Mouse (Mus musculus) lung, embryonic 15.5 days (tissue): ENCODE measurements at regions not wholly inside any gene's neighbourhood (a gene's known extent, or its start where the extent isn't known, plus 50 kb on each side); places are given as distances from the start of the nearest gene placed in this dataset.
"Not testable (repeated sequence)": the region's sequence is repeated elsewhere in the genome, so short reads cannot be mapped to it uniquely, and the experiment has no call there.

Experiments
- ATAC-seq: fragments of 200-750 bp; cut with Nextera tagmentation; 2 replicates; pipeline ENCODE4 v1.8.0; 2017; ENCODE audit warnings: moderate number of reproducible peaks, borderline replicate concordance; ENCODE audit not compliant: low FRiP score, low TSS enrichment; ENCODE audit errors: extremely low read depth
- H3K27ac ChIP-seq: fragments of 300-500 bp; sonication (generic); 2 replicates; pipeline ENCODE4 v1.5.1; 2015; ENCODE audit warnings: moderate library complexity, mild to moderate bottlenecking, inconsistent platforms
- H3K27me3 ChIP-seq: fragments of 300-500 bp; sonication (generic); 2 replicates; pipeline ENCODE4 v1.6.1; 2015; ENCODE audit warnings: inconsistent platforms
- H3K36me3 ChIP-seq: fragments of 300-500 bp; sonication (generic); 2 replicates; pipeline ENCODE4 v1.6.1; 2015; ENCODE audit warnings: inconsistent platforms
- H3K4me1 ChIP-seq: fragments of 300-500 bp; sonication (generic); 2 replicates; pipeline ENCODE4 v1.6.1; 2015; ENCODE audit warnings: inconsistent platforms
- H3K4me2 ChIP-seq: fragments of 300-500 bp; sonication (generic); 2 replicates; pipeline ENCODE4 v1.6.1; 2015; ENCODE audit warnings: inconsistent platforms, mild to moderate bottlenecking, moderate library complexity
- H3K4me3 ChIP-seq: fragments of 300-500 bp; sonication (generic); 2 replicates; pipeline ENCODE4 v1.5.1; 2015; ENCODE audit warnings: mild to moderate bottlenecking, inconsistent platforms
- H3K9ac ChIP-seq: fragments of 300-500 bp; sonication (generic); 2 replicates; pipeline ENCODE4 v1.6.1; 2015; ENCODE audit warnings: inconsistent platforms
- H3K9me3 ChIP-seq: fragments of 300-500 bp; sonication (generic); 2 replicates; pipeline ENCODE4 v1.6.1; 2016; ENCODE audit warnings: inconsistent platforms
- WGBS: fragments of 180-500 bp; shearing (Covaris S2); methylation state at CpG from one replicate; pipeline ENCODE4 v1.1.7; 2015; 5-methylcytosine and 5-hydroxymethylcytosine counted together

DNA sequence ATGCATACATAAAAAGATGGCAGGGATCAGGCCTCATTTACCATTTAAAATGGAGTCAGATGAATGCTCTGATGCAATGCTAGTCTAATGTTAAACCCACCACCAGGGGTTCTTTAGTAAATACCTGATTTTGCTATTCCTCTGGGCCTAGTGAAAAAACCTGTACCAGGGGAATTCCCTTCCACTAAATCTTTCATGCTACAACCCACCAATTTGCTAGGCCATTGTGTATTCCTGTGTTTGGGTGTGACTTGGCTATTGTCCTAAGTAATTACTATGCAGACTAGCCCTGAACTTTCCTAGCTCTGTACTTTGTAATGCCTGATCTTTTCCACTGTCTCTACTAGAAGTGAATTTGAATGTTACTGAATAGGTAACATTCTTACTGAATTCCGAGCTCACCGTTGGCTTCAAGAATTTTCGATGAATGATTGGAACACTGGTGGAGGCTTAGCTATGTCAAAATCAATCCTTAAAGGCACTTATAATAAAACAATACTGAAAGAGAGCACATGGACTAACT lies 99.7 kb upstream of the Sec61g start:
- not testable (repeated sequence) for H3K27me3 ChIP-seq, H3K4me1 ChIP-seq, H3K27ac ChIP-seq, H3K36me3 ChIP-seq, ATAC-seq, H3K4me2 ChIP-seq, H3K4me3 ChIP-seq, H3K9ac ChIP-seq, H3K9me3 ChIP-seq
- WGBS, result 86% methylated on average over 3 of the region's 3 CpGs

DNA sequence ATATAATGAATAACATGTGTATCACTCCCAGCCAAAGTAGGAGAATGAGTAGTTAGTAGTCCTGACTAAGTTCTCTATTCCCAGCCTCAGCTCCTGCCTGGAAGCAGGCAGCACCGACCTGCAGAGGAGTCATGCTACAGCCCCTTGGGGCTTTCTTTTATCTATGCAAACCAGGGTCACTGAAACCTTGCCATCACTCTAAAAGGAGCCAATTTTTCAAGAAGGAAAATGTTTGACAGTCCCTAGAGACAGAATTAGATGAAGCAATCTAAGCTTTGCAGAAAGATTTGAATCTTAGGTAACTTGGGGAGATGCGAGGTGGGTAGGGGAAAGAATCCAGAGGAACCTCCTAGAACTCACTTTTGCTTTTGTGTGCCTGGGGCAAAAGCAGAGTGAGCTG lies 103.5 kb upstream of the Sec61g start:
- H3K4me1 ChIP-seq, result no peaks in the 10 kb centered on the region
- no peaks in the 10 kb centered on the region for H3K36me3 ChIP-seq
- no peak overlapping the region for H3K4me2 ChIP-seq
- H3K4me3 ChIP-seq, result no peak overlapping the region
- no peaks in the 10 kb centered on the region for H3K9me3 ChIP-seq
- 71% methylated on average over 2 of the region's 2 CpGs for WGBS
- H3K27me3 ChIP-seq, result no peaks in the 10 kb centered on the region
- H3K27ac ChIP-seq, result no peak overlapping the region
- ATAC-seq, result no peak
- H3K9ac ChIP-seq, result no peak overlapping the region

DNA sequence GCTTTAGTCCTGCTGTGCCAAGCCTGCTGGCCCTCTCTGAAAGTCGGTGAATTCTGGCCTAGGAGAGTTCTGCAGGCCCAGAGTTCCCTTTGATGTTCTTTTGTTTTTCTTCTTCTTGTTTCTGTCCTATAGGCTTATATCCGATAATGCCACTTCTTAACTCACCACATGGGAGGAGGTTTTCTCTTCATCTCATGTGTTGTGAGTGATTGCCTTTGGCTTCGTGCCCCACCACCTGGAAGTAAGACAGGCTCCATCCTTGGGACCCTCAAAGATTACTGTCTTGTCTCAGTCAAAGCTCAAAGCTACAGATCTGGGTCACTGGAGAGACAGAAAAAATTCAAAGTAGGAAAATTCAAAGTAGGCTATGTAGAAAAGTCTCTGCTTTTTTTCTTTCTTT lies 104.2 kb upstream of the Sec61g start:
- Histone ChIP-seq H3K36me3 (no peaks in the 10 kb centered on the region), H3K27me3 (no peaks in the 10 kb centered on the region), H3K9ac (no peak overlapping the region), H3K4me2 (no peak overlapping the region), H3K27ac (no peak overlapping the region), H3K9me3 (no peaks in the 10 kb centered on the region), H3K4me1 (no peaks in the 10 kb centered on the region), H3K4me3 (no peak overlapping the region)
- 52% methylated on average over 3 of the region's 3 CpGs for WGBS
- no peak for ATAC-seq

DNA sequence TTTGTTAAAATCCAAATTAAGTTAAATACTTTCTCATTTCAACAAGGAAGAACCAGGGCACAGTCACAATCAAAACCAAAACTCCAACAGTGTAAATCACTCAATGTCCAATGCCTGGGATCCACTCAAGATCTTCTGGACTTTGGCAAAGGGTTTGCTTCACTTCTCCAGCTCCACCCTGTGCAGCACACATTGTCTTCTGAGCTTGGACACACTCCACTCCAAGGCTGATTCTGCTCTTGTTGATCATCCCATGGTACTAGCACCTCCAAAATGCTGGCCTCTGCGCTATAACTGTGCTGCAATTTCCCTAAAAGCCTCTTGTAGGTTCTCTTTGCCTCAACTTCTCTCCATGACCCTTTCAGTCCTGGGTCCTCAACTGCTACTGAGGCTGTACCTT lies 111.5 kb upstream of the Sec61g start:
- Histone ChIP-seq H3K4me1 (no peaks in the 10 kb centered on the region), H3K27me3 (no peaks in the 10 kb centered on the region), H3K4me3 (no peak overlapping the region), H3K4me2 (no peak overlapping the region), H3K9ac (no peak overlapping the region), H3K9me3 (no peaks in the 10 kb centered on the region), H3K27ac (no peak overlapping the region), H3K36me3 (no peaks in the 10 kb centered on the region)
- ATAC-seq, result no peak
- WGBS, result 81% methylated on average over 1 of the region's 1 CpGs

DNA sequence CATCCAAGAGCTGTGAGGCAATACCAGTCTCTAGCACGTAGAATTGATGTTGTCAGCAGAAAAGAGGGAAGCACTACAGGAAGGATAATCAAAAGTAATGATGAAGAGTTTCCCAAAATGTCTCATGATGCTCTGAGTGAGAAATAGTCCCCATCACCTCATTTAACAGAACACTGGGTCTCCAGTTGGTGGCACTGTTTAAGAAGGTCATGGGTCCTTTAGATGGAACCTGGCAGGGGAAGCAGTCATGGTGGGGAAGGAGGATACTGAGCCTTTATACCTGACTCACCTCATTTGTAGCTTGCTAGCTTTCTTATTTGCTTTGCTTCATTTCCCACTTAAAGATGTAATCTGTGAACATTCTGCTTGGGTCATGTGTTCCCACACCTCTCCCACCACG lies 115.4 kb upstream of the Sec61g start:
- Histone ChIP-seq H3K9me3 (no peaks in the 10 kb centered on the region), H3K27ac (no peak overlapping the region), H3K27me3 (no peaks in the 10 kb centered on the region), H3K4me2 (no peak overlapping the region), H3K4me3 (no peak overlapping the region), H3K4me1 (no peaks in the 10 kb centered on the region), H3K9ac (no peak overlapping the region), H3K36me3 (no peaks in the 10 kb centered on the region)
- ATAC-seq, result no peak
- WGBS, result 57% methylated on average over 2 of the region's 2 CpGs

DNA sequence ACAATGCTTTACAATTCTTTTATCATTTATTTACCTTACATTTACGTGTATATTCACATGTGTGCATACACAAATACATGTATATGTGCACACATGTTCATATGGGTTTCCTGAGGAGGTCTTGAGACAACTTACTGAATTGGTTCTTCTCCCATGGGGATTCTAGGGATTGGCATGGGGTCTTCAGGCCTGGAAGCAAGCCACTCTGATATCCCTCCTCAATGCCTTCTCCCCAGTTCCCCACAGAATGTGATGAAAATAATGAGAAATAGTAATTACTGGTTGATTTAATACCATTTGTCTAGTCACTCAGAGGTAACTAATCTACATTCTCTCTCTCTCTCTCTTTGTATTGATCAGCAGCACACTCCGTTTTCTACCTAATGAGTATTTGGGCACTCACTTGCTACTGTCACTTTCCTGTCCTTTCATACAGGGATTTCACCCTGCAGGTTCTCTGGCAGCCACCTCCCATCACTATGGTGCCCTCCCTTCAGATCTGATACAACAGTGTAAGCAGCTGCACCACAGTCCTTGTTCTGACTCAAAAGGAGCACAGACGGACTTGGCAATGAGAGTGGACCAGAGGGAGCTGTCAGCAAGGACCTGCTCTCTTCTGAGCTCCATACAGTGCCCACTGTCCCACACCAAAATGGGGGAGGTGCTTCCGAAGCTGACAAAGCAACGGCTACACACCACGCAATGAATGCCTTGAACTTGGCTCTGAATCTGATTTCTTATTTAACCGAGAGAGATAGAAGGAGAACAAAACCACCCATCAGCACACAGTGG lies 119.2 kb upstream of the Sec61g start:
- no peak overlapping the region for H3K27ac ChIP-seq
- no peak overlapping the region for H3K4me2 ChIP-seq
- no peaks in the 10 kb centered on the region for H3K4me1 ChIP-seq
- ATAC-seq, result no peak
- 59% methylated on average over 7 of the region's 7 CpGs for WGBS
- H3K27me3 ChIP-seq, result no peaks in the 10 kb centered on the region
- H3K9ac ChIP-seq, result no peak overlapping the region
- no peak overlapping the region for H3K4me3 ChIP-seq
- H3K9me3 ChIP-seq, result no peaks in the 10 kb centered on the region
- H3K36me3 ChIP-seq, result no peaks in the 10 kb centered on the region

DNA sequence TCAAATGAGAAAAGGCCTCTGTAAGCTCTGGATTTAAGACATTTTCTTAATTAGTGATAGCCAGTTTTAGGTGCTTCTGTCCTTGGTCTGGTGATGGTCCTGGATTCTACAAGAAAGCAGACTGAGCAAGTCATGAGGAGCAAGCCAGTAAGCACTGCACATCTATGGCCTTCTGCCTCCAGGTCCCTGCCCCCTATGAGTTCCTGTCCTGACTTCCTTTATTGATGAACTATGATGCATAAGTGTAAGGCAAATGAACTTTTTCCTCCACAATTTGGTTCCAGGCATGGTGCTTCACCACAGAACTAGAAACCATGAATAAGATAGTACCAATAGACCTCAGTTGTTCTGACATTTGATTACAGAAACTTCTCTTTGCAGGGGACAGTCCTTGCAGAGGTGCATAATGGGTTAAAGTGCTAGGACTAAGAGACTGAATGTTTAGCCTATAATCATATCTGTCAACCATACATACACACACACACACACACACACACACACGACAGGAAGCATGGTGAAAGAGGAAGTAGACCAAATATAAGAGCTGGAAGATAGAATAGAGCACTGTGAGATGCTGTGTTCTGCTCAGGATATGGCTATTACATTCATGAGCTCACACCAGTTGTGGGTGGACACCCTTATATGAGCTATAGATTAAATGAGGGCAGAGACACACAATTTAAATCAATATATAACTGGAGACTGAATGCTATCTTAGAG lies 121.3 kb upstream of the Sec61g start:
- H3K27me3 ChIP-seq, result no peaks in the 10 kb centered on the region
- H3K36me3 ChIP-seq, result no peaks in the 10 kb centered on the region
- H3K27ac ChIP-seq, result no peak overlapping the region
- 21% methylated on average over 1 of the region's 1 CpGs for WGBS
- no peak for ATAC-seq
- no peak overlapping the region for H3K4me2 ChIP-seq
- no peaks in the 10 kb centered on the region for H3K4me1 ChIP-seq
- H3K4me3 ChIP-seq, result no peak overlapping the region
- no peaks in the 10 kb centered on the region for H3K9me3 ChIP-seq
- no peak overlapping the region for H3K9ac ChIP-seq

DNA sequence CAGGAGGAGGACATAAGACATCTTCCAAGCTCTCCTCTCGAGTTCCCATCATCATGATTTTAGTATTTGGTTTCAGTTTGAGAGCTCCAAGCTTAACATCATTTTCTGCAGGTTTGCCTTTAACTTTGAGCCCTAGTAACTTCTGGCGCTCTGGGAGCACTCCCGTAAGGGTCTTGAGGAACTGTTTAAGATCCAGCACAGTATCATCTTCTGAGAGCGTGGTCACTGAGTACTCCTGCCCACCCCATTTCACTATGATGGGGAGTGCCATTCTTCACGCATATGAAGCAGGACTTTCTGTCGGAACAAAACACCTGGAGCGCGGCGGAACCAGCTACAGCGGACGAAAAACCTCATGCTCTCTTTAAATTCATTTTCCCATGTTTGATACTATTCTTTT lies 116.2 kb upstream of the Egfr start:
- not testable (repeated sequence) for ATAC-seq

DNA sequence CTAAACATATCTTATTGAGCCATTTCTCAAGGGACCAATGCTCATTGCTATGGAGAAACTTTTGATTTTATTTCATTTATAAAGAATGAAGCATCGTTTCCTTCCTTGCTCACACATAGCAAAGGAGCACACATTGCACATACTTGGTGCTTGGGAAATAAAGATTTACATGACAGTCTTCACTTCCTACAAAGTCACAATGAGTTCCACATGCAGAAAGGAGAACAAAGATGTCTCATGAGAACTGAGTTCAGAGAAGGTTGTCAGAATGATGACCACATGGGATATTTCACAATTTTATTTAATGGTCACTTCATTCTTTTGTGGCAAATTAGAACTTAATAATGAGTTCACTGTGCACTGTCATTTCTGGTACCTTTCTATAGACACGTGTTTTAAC lies 114.3 kb upstream of the Egfr start:
- WGBS, result 79% methylated on average over 2 of the region's 2 CpGs
- Histone ChIP-seq H3K9ac (no peak overlapping the region), H3K4me2 (no peak overlapping the region), H3K36me3 (no peaks in the 10 kb centered on the region), H3K4me3 (no peak overlapping the region), H3K27me3 (no peaks in the 10 kb centered on the region), H3K4me1 (no peaks in the 10 kb centered on the region), H3K27ac (no peak overlapping the region), H3K9me3 (no peaks in the 10 kb centered on the region)
- no peak for ATAC-seq

More for the DNA sequence above, 116.2 kb upstream of the Egfr start:
- 93% methylated on average over 11 of the region's 11 CpGs for WGBS
- not testable (repeated sequence) for H3K4me2 ChIP-seq, H3K27ac ChIP-seq, H3K9ac ChIP-seq, H3K27me3 ChIP-seq, H3K36me3 ChIP-seq, H3K4me3 ChIP-seq, H3K9me3 ChIP-seq, H3K4me1 ChIP-seq

DNA sequence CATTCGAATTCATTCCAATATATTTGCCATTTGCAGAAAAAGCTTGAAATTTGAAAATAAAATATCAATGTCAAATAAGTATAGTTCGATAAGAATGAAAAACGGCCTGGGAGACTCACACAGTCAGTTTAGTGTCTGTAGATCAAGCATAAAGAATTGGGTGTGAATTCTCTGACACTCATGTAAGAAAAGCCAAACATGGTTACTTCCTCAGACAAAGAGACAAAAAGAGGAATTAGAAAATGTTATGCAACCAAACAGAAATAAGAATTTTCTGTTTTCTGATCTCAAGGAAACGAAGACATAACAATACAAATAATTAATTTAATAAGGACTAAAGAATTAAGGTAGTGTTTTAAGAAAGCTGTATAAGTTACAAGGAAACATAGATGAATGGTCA lies 113.7 kb upstream of the Egfr start:
- Histone ChIP-seq H3K36me3 (no peaks in the 10 kb centered on the region), H3K27ac (no peak overlapping the region), H3K4me3 (no peak overlapping the region), H3K27me3 (no peaks in the 10 kb centered on the region), H3K9me3 (no peaks in the 10 kb centered on the region), H3K4me1 (no peaks in the 10 kb centered on the region), H3K9ac (no peak overlapping the region), H3K4me2 (no peak overlapping the region)
- ATAC-seq, result no peak
- WGBS, result 77% methylated on average over 4 of the region's 4 CpGs

DNA sequence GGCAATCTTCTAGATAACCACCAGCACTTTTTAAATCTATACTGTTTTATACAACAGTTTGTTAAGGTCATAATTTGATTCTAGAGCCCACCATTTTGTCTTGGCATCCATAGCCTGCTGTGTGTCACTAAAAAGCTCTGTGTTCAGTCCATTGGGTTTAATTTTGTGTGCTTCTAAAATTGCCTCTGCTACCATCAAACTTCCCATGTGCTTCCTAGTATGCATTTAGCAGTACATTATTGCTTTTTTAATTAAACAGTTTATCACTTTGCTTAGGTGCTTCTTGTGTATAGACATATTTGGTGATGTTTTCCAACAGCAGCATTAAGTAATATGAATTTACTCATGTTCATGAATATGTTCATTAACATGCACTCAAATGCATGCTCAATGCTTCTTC lies 102.4 kb upstream of the Egfr start:
- no peak overlapping the region for H3K4me2 ChIP-seq
- H3K4me3 ChIP-seq, result no peak overlapping the region
- no peaks in the 10 kb centered on the region for H3K27me3 ChIP-seq
- no peaks in the 10 kb centered on the region for H3K9me3 ChIP-seq
- H3K36me3 ChIP-seq, result no peaks in the 10 kb centered on the region
- H3K4me1 ChIP-seq, result no peaks in the 10 kb centered on the region
- no peak overlapping the region for H3K9ac ChIP-seq
- ATAC-seq, result no peak
- H3K27ac ChIP-seq, result no peak overlapping the region

DNA sequence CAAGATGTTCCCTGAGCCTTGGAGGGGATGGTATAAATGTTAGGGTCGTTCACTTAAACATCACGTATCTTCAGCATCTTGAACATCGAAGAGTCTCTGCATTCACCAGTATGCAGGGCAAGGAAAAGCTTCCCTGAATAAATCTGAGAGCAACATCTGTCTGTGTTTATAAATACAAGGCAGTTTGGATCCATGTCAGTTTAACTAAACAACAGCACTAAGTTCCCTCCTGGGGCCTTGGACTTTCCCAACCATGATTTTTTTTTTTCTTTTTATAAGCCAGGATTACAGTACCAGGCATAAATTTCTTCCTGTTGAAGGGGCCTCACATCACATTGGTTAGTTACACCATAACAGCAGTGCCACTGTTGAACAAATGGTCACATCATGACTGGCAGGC lies 88.2 kb upstream of the Egfr start:
- no peak for ATAC-seq
- Histone ChIP-seq H3K4me2 (no peak overlapping the region), H3K9ac (no peak overlapping the region), H3K9me3 (no peaks in the 10 kb centered on the region), H3K27me3 (no peaks in the 10 kb centered on the region), H3K4me3 (no peak overlapping the region), H3K4me1 (no peaks in the 10 kb centered on the region), H3K36me3 (no peaks in the 10 kb centered on the region), H3K27ac (no peak overlapping the region)
- WGBS, result 59% methylated on average over 3 of the region's 3 CpGs
